Mouse (Mus musculus) left cerebral cortex, postnatal 4 days (tissue): ENCODE results near the gene Cfap77. TPM values are rescaled to one million over a fixed set of nuclear protein-coding genes. Genes with fewer than 3 reads are reported as not detected.

Experiments used
- DNase-seq: peaks from one replicate; pipeline ENCODE4 v3.0.0-alpha.2; 2022
- intact Hi-C: fragments of 180-260 bp; cut with DNase I; formaldehyde crosslinking; loops from one replicate; pipeline ENCODE4 v1.15.1; 2025
- total RNA-seq, 2 experiments: library from RNA; stranded (reverse); gene quantifications; 2 replicates each; pipeline ENCODE4 v1.2.3; 2021

Cfap77 gene
- total RNA-seq, 2 experiments from 2014 or later = 1.0 to 1.5 TPM

DNA sequence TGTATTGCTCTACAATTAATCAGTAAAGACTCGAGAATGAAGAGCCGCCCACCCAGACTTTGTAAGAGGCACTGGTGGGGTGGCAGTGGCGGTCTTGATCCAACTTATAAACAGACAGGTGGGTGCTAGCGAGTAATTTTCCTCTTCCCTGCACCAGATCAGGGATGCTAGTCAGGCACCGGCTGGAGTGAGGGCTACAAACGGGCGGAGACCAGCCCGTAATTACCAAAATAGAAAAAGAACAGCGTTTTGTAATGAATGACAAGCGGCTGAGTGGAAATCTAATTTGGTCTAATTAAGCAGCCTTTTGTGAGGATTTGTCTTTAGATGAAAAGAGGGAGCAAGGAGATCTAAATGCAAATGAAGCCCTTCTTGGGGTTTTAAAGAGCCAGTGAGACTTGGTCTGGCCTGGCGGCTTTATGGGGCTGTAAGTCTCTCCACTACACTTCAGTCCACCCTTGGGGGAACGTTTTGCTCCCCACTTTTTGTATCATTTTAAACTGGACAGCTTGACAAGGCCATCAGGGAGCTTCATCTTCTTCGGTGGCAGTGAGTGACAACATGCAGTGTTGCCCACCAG, 48.3 kb downstream of the Cfap77 start:
- no peak for DNase-seq
- intact Hi-C loops = no loop called here

DNA sequence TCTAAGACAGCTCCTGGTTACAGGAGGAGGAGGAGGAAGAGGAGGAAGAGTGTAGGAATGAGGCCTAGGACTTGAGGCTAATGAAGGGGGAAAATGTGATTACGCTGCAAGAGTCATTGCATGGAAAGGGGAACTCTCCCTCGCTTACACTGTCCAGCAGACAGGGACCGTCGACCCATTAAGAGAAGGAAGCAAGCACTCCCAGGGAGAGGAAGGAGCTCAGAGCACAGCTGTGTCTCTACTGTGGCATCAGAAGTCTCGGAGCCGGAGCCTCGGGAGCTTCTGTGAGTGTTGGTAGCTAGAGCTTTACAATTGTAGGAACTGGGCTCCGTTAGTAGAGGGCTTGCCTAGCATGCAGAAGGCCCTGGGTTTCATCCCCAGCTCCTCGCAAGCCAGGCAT, 50.8 kb downstream of the Cfap77 start:
- no peak for DNase-seq
- intact Hi-C loops = no loop called here

DNA sequence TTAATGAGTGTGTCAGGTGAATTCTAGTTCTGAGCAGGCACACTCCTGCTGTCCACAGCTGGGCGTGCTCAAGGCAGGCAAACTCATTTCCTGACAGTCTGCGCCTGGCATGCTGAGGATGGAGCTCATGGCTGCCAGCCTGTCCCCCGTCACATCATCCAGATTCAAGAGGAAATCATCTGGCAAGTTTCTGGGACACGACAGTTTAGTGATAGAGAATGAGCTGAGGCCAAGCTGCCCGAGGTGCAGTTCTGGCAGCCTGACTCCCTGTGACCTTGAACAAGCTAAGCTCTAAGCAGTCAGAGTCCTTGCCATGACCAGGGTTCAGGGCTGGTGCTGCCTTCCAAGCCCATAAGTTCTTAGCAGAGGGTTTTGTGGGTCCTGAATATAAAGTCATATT, 56.6 kb downstream of the Cfap77 start:
- intact Hi-C loops = no loop called here
- peak; percentile 47 for DNase-seq

DNA sequence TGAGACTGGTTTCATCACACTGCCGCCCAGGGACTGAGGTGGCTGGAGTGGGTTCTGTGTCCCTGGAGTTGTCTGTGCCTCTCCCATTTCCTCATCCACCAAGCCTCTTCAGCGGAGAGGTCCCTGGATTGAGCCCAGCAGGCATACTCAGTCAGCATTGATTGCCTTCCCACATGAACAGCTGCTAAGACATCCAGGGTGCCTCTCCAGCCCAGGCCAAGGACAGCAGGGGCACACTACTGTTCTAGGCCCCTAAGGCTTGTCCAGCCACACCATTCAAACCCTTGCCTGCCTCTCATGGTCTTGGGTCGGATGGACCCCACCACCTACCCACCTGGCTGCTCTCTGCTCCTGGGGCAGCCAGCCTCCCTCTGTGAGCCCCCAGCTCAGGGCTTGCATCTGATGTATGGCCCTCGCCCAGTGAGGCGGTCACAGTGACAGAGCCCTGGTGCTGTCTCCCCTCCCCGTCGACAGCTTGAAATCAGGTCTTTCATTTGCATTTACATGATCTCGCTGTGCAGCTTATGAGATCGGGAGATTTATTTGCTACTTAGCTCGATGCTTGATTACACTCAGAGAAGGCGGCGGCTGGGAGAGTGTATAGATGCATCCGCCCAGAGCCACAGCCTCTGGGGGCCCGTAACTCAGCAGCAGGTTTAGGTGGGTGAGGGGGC, 57.6 kb downstream of the Cfap77 start:
- DNase-seq = peak; percentile 67
- intact Hi-C loops = no loop called here

DNA sequence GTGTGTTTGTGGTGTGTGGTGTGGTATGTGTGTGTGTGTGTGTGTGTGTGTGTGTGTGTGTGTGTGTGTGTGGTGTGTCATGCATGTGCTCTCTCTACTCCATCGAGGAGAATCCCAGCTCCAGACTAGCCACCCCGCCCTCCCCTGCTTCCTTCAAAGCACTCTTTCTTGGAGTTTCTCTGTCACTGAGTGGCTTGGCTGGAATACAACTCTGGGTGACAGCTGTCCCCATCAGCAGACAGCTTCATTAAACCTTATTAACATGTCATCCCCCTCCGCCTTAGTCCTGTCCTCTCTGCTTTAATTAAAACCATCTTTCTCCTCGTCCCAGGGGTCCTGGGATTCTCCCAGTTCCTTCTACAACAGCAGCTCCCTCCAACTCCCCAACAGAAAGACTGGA, 59.4 kb downstream of the Cfap77 start:
- peak; percentile 61 for DNase-seq
- intact Hi-C loops = no loop called here

DNA sequence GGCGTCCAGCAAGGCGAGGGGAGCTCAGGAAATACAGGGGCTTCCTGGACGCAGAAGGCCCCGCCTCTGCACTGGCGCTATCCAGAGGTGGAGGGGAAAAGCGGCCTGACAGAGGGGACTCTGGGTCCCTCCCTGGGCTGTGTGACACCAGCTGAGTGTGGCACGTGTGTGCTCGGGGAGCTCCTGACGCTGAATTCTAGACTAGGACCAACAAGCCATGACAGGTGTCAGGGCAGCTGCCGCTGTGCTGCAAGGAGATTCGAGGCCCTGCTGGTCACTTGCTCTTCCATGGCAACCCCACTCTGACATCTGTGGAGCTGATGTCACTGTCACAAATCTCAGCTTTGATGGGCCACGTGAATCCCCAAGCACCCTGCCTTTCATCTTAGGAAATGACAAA, 60.9 kb downstream of the Cfap77 start:
- no peak for DNase-seq
- intact Hi-C loops = no loop called here

DNA sequence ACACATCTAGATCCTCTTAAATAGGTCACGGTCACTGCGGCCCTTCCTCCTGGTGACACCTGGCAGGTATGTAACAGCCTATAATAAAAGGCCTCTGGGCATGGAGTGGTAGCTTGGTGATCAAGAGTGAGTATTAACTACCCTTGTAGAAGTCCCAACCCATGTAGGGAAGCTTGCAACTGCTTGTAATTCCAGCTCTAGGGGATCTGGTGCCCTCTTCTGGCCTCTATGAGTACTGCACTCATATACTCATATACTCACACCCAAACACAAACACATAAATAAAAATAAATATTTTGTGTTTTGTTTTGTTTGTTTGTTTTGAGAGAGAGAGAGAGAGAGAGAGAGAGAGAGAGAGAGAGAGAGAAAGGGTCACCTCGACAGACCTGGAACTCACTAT, 66.1 kb downstream of the Cfap77 start:
- no peak for DNase-seq
- intact Hi-C loops = no loop called here

DNA sequence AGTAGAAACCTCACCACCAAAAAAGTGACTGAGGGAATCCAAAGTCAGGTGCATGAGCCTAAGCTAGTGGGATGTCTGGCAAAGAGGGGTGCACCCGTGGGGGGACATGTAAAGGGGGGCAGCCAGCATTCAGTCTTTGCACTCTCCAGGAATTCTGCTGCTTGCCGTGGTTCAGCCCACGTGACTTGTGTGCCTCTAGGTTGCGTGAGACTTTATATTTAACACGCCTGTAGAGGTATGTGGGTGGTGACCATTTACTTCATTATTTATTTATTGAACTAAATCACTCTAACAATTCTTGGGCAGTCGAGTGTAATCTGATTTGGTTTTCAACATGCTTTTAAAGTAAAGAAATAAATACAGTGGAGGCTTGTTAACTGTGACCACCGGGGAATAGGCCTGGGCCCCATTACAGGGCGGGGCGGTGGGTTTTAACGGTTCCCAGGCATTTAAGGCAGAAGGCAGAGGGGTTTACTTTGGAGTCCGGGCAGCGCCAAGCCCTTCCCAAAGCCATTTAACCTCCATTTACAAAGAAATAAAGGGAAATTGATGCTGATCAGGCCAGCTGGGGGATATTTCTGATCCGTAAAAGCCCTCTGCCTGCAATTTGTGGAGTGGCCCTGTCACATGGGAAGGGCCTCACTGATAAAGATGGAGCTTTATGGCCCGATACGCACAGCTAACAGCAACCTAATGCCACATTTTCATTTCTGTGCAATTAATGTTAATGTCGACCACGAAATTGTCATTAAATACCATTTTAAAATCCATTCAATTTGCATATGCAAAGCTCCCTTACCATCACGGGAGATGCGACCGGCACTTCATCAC, 74.6 kb downstream of the Cfap77 start:
- intact Hi-C loops = no loop called here
- no peak for DNase-seq

DNA sequence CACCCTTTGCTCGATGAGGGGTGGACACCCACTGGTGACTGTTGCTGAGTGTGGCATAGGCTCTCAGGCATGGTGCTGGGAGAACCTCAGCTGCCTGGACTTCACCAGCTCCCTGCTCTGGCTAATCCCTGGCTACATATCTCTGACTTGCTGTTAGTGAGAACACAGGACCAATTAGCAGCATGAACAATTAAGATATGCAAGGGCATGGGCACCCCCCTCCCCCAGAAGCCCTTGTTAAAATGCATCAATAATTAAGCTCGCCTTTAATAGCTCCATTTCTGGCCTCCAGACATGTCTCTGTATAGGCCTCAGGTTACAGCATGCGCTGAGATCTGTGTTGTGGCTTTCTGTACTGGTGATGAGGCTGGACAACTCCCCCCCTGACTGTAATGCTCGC, 76.4 kb downstream of the Cfap77 start:
- intact Hi-C loops = no loop called here

DNA sequence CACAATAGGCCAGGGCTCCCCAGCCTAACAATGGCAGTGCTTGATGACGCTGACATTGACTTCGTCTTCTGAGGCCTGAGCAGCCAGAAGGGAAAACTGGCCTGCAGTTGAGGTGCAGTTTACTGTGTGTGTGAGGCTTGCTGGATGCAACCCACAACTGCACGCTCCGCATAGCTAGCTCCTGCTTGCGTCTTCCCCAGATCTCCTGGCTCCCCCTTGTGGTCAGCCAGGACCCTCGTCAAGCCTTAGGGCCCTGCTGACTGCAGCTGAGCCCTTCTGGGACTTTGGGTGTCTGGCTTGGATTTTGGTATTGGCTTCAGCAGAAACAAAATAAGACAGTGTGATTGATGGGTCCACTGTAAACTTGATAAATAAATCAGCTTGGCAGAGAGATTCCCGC, 78.2 kb downstream of the Cfap77 start:
- intact Hi-C loops = no loop called here
- peak; percentile 87 for DNase-seq

More for the DNA sequence above, 76.4 kb downstream of the Cfap77 start:
- no peak for DNase-seq

DNA sequence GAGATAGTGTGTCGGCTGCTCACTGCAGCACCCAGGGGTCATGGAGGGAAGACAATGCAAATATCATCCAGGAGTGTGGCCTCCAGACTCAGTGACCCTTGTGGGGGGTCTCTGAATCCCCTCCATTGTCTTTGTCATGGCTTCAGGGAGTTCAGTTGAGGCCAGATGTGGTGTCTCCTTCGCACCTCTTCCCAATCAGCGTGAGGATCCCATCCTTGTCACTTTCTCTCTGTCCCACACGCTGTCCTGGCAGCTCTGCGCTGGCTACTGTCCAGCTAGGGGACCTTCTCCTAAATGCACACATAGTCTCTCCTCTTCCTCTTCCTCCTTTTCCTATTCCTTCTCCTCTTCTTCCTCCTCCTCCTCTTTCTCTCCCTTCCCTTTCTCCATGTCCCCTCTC, 79.3 kb downstream of the Cfap77 start:
- no peak for DNase-seq
- intact Hi-C loops = no loop called here

DNA sequence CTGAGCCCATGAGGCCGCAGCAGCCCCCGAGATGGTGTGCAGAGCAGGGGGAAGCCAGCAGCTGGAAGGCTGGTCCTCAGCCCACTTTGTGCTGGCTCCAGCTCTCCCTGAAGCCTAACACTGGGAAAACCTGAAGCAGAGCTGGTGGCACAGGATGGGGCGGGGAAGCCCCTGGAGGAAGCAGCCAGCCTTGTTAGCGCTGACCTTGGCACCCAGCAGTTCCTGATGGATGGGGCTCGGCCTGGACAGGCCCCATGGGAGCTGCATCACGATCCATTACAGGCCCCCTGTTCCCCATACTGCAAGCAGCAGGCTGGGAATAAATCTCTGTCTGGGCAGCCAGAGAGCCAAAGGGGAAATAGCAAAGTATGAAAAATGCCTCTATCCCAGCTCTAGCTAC, 80.3 kb downstream of the Cfap77 start:
- intact Hi-C loops = loop anchor here (5.0 kb wide), 1 partner anchor 47 kb away; no protein-coding TSS in a partner anchor
- DNase-seq = peak; percentile 32

DNA sequence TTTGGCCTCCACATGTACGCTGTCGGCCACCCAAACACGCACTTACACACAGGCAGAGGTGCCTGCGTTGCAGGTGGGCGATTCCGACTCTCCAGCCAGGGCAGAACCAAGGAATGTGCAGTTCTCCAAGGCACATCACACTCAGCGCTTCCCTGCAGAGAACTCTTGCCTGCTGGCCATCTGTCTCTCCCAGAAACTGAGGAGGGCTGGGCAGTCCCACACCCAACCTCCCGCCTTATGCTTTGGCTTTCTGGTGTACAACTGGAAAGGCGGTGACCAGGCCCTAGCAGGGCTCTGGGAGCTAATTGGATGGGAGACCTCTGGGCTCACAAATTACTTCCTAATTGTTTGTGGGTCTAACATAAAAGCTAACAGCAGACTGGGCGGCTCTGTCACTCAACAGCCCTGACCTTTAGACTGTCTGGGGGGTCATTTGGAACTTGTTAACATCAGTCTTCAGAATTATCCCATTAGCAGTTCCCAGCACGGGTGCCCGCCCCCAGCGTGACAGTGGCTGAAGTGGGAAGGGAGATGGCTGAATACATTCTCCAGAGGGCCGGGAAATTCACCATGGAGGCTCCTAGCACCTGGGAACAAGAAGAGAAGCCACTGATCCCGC, 80.9 kb downstream of the Cfap77 start:
- DNase-seq = peak; percentile 51

DNA sequence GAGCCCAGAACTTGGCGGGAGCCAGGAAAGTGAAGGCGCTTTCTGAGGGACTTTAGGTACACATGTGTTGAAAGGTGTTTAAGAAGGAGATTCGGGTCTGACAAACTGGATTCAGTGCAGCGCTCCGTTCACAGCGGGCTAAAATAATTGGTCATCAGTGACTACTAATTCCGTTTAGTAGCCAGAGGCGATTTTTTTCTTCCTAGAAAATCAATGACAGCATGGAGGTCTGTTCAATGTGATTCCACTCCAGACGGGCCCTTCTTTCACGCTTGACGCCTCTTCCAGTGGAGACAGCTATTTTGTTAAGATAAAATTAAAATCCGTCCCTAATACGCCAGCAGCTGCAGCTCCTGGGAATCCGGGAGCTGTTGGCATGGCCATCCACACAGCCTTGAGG, 84.4 kb downstream of the Cfap77 start:
- intact Hi-C loops = loop anchor here (5.0 kb wide), 1 partner anchor 43 kb away; no protein-coding TSS in a partner anchor
- no peak for DNase-seq

More for the DNA sequence above, 80.9 kb downstream of the Cfap77 start:
- intact Hi-C loops = loop anchor here (5.0 kb wide), 1 partner anchor 47 kb away; no protein-coding TSS in a partner anchor

DNA sequence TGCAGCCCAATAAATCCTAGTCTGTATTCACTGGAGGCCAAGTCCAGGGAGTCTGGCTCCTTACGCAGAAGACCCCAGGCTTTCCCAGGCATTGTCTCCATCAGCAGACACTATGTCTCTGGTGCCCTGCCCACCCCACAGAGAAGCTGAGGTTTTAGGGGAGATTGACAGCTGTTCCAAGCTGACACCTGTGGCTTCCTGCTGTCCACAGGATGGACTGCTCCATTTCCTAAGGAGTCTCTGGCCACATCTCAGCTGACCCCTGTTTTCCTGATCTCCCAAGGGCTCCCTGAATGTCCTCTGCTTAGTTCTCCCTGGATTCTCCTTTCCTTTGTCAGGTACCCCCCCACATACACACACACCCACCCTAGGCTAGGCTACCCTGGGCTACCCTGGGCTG, 86.6 kb downstream of the Cfap77 start:
- intact Hi-C loops = no loop called here
- no peak for DNase-seq

DNA sequence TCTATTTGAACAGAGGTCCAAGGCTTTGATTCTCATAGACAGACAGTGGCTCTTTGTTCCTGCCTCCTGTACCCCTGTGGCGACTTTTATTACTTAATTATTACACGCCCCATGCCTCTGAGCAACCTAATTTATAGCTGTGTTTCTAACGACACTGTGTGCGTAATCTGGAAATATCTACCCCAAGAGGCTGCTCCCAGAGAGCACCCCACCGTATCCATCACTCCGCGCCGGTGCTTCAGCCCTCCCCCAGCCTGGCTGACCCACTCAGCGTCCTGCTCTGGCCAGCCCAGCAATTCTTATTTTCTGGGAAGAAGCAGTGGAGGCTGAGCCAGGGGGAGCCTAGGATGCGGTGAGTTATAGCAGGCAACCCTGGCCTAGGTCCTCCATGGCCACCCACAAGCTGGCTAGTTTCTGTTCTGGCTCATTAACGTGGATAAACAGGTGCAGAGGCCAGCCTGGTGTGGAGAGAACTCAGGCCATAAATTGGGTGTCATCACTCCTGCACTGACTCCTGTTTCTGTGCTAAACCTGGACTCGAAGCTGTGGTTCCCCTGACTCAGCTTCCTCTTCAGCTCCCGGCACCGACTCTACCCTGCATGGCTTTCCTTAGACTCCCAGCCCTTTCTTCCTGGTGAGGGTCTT, 88.6 kb downstream of the Cfap77 start:
- intact Hi-C loops = no loop called here
- DNase-seq = no peak

DNA sequence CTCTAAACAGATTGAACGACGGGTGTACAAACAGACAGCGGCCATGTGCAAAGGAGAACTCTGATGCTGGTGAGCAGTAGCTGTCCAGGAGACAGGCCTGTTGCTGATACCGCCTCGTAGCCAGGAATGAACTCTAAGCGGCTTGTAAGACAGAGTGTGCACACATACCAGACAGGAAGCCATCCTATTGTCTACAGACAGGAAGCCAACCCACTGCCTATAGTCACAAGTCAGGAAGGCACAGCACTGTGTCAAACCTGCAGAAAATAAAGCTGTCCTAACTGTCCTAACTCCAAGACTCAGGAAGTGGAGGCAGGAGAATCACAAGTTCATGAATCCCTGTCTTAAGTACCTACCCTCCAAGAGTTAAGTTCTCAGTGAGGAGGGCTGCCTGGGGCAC, 91.3 kb downstream of the Cfap77 start:
- no peak for DNase-seq
- intact Hi-C loops = no loop called here

DNA sequence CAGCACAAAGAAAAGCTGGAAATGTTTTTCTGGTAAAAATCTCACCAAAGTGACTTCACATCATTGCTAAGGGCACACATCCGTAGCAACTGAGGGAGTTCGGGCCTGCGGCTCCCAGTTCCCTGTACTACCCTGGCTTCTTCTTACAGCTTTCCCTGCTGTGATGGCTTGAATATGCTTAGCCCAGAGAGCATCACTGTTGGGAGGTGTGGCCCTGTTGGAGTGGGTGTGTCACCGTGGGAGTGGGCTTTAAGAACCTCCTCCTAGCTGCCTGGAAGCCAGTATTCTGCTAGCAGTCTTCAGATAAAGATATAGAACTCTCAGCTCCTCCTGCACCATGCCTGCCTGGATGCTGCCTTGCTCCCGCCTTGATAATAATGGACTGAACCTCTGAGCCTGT, 93.2 kb downstream of the Cfap77 start:
- intact Hi-C loops = no loop called here
- no peak for DNase-seq

DNA sequence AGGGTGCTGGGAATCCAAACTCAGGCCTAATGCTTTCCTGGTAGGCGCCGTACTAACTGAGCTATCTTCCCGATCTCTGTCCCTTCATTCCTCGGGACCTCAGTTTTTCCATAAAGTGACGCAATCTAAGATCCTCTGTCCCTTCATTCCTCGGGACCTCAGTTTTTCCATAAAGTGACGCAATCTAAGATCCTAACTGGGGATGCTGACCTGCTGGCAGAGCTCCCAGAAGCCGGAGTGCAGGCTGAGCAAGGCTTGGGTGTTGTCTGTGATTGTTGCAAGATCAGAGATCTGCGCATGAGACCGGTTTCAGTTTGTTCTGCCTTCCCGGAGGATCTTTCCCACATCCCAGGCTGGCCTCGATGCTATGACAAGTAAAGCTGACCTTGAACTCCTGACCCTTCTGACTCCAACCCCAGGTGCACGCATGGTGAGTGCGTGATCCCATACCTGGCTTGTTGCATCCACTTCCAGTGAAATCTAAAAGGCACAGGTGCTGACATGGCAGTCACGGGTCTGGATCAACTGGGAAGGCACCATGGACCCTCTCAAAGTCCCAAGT, 93.8 kb downstream of the Cfap77 start:
- no peak for DNase-seq
- intact Hi-C loops = no loop called here

DNA sequence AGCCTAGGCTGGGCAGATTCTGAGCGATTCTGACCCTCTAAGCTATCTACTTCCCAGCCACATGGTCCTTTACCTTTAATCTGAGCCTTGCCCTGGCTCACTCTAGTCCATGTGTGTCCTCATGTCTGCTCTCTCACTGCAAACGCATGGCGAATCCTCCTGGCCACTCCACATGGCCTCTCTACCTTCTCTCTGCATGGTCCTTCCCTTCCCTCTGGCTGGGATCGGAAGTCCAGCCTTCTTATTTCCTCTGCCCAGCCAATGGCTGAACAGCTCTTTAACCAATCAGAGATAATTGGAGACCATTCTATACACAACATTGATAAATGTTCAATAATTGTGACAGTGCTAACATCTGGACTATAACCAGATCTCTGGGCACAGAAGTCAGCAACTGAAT, 98.0 kb downstream of the Cfap77 start:
- DNase-seq = no peak
- intact Hi-C loops = no loop called here

DNA sequence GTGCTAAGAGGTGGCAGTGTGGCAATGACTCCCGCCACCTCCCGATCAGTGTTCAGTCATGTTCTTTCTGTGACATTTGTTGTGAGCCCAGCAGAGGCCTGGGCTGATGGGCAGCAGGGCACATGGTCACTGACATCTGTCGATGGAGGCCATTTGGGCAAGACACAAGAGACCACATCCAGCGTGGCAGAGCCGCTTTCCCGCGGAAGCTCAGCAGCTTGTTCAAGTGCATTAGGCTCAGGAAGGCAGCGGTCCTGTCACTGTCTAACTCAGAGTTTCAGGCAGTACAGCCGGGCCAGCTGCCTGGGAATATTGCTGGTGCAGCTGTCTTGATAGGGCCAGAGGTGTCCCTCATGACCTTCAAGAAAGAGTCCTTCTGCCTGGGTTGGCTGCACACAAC, 100.3 kb downstream of the Cfap77 start:
- intact Hi-C loops = no loop called here
- DNase-seq = peak; percentile 38
